Mouse (Mus musculus) stomach, embryonic 15.5 days (tissue): ENCODE data around the gene Clock. TPM values are rescaled to one million over a fixed set of nuclear protein-coding genes. Genes with fewer than 3 reads are reported as not detected.

Experiments used
- ATAC-seq: fragments of 200-750 bp; cut with Nextera tagmentation; 2 replicates; pipeline ENCODE4 v1.8.0; 2017; ENCODE audit warnings: low read depth, moderate number of reproducible peaks, moderate TSS enrichment; ENCODE audit not compliant: insufficient read depth, low FRiP score
- H3K27ac ChIP-seq: fragments of 300-500 bp; sonication (generic); 2 replicates; pipeline ENCODE4 v1.5.1; 2015; ENCODE audit warnings: mild to moderate bottlenecking, inconsistent platforms
- H3K27me3 ChIP-seq: fragments of 300-500 bp; sonication (generic); replicated peaks from 2 replicates; pipeline ENCODE4 v1.6.1; 2015; ENCODE audit warnings: inconsistent platforms
- H3K36me3 ChIP-seq: fragments of 300-500 bp; sonication (generic); 2 replicates; pipeline ENCODE4 v1.6.1; 2015; ENCODE audit warnings: inconsistent platforms
- H3K4me1 ChIP-seq: fragments of 300-500 bp; sonication (generic); 2 replicates; pipeline ENCODE4 v1.6.1; 2015; ENCODE audit warnings: inconsistent platforms
- H3K4me2 ChIP-seq: fragments of 300-500 bp; sonication (generic); 2 replicates; pipeline ENCODE4 v1.6.1; 2015; ENCODE audit warnings: mild to moderate bottlenecking, inconsistent platforms
- H3K4me3 ChIP-seq: fragments of 300-500 bp; sonication (generic); replicated peaks from 2 replicates; pipeline ENCODE4 v1.5.1; 2015; ENCODE audit warnings: inconsistent platforms
- H3K9ac ChIP-seq: fragments of 300-500 bp; sonication (generic); 2 replicates; pipeline ENCODE4 v1.6.1; 2015; ENCODE audit warnings: inconsistent platforms
- H3K9me3 ChIP-seq: fragments of 300-500 bp; sonication (generic); 2 replicates; pipeline ENCODE4 v1.6.1; 2016; ENCODE audit warnings: inconsistent platforms
- WGBS: fragments of 180-500 bp; shearing (Covaris S2); methylation state at CpG from one replicate; pipeline ENCODE4 v1.1.7; 2015; 5-methylcytosine and 5-hydroxymethylcytosine counted together
- polyA plus RNA-seq: library from polyadenylated mRNA; unstranded; fragments of >200 nt; fragmentation: Nextera tagmentation; extraction: Ambion mirVana; gene quantifications from 2 replicates; pipeline ENCODE4 v1.2.1, GENCODE M21; 2015

The Clock gene
- polyA plus RNA-seq, 1 experiment from 2014 or later: 13.7 TPM

DNA sequence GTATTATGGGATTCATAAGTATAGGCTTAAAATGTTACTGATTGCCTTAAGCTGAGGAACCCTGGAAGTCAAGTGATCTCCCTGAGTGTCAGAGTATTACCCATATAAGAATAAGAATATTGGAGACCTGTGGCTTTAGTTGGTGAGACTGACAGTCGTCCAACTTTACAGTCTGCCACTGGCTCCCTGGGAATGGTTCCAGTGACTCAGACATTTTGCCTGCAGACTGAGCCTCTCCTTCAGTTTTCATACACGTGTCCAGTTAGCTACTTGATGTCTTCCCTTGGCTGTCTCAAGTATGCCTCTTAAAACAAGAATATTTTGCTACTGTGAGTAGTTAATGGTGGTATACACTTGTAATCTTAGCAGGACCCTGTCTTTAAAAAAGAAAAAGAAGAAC lies 3.6 kb upstream of the Clock start:
- ATAC-seq: no peak
- Histone ChIP-seq H3K4me3 (no peak overlapping the region), H3K27me3 (no peaks in the 10 kb centered on the region), H3K4me2 (no peak overlapping the region), H3K27ac (no peak overlapping the region), H3K9ac (no peak overlapping the region), H3K9me3 (no peaks in the 10 kb centered on the region), H3K36me3 (no peaks in the 10 kb centered on the region), H3K4me1 (peaks cover 3% of the 10 kb centered on the region; the same call in 1 of the 2 replicates)
- WGBS: 64% methylated on average over 2 of the region's 2 CpGs

DNA sequence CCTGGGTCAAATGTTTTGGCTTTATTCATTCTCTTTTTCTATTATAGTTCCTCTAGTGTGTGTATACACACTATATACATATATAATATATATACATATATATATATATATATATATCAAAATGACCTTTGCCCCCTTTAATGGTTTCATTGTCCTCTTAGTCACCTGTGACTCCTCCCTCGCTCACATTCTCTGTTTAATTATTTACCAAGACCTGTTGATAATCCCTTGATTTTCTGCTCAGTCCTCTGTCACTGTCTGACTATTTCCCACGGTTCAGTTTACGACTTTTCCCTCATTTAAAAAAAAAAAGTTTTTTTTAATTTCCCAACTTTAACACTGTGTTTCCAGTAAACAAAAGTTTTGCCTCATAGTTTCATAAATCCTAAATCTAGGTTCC lies 1.7 kb upstream of the Clock start:
- no peak for ATAC-seq
- Histone ChIP-seq H3K27me3 (no peaks in the 10 kb centered on the region), H3K4me2 (no peak overlapping the region), H3K27ac (peak overlapping the region; percentile 52; the same call in 1 of the 2 replicates), H3K9me3 (no peaks in the 10 kb centered on the region), H3K4me1 (peaks cover 3% of the 10 kb centered on the region; the same call in 1 of the 2 replicates), H3K4me3 (no peak overlapping the region), H3K36me3 (no peaks in the 10 kb centered on the region), H3K9ac (no peak overlapping the region)
- 53% methylated on average over 3 of the region's 3 CpGs for WGBS

DNA sequence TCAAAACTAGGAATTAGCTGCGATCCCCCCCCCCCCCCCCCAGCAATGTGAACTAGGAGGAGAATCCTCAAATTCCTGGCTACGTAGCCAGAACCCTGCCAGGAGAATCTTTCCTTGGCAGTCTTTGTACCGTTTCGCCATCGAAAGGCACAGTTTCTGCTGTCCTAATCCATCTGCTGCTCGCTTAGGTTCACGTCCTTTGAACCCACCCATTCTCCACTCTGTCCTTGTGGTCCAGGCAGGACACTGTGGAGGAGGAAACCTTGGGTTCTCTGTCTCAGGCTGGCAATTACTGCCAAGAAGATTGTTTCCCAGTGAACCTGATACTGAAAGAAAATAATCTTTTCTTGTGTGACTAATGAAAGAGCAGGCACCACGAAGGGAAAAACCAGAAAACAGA lies 1.0 kb upstream of the Clock start:
- Histone ChIP-seq H3K36me3 (no peaks in the 10 kb centered on the region), H3K9ac (no peak overlapping the region), H3K9me3 (no peaks in the 10 kb centered on the region), H3K27ac (peak overlapping the region; percentile 52; the same call in 1 of the 2 replicates), H3K4me3 (peak overlapping the region; percentile 98; the same call in 1 of the 2 replicates), H3K4me2 (peak overlapping the region; percentile 87), H3K4me1 (peaks cover 3% of the 10 kb centered on the region; the same call in 1 of the 2 replicates), H3K27me3 (no peaks in the 10 kb centered on the region)
- no peak for ATAC-seq
- 6% methylated on average over 7 of the region's 8 CpGs for WGBS

DNA sequence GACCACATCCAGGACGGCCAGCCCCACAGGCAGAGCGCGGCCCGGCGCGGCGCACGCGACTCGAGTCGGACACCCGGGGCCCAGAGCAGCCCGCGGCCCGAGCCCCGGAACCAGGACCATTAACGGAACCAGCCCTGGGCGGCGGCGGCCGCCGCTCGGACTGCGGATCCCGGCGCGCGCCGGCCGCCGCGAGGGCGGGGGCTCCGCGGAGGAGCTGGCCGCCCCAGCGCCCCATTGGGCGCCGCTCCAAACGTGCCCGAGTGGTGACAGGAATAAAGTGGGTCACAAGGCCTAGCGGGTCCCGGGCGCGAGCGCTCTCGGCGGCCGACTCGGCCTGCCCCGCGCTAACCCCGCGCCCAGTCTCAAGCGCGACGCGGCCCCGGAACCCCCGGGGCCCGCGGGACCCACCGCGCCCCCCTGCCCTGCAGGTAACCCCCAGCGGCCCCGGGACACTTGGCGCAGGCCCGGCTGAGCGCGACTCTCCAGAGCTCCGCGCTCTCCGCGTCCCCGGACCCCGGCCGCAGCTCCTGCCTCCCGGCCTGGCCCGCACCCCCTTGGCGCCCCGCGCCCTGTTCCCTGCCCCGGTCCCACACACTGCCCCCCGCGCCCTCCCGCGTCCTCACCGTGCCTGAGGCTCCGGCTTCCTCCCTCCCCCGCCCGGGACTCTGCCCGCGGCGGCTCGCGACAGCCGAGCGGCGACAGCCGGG lies 694 bp downstream of the Clock start:
- H3K4me3 ChIP-seq: peak overlapping the region; percentile 98
- H3K4me2 ChIP-seq: peak overlapping the region; percentile 87
- peak overlapping the region; percentile 97 for H3K27ac ChIP-seq
- H3K36me3 ChIP-seq: no peaks in the 10 kb centered on the region
- H3K9ac ChIP-seq: peak overlapping the region; percentile 89
- H3K4me1 ChIP-seq: peaks cover 3% of the 10 kb centered on the region; the same call in 1 of the 2 replicates
- peak; percentile 75 for ATAC-seq
- WGBS: under 1% methylated on average over 99 of the region's 100 CpGs
- H3K9me3 ChIP-seq: no peaks in the 10 kb centered on the region
- H3K27me3 ChIP-seq: no peaks in the 10 kb centered on the region

DNA sequence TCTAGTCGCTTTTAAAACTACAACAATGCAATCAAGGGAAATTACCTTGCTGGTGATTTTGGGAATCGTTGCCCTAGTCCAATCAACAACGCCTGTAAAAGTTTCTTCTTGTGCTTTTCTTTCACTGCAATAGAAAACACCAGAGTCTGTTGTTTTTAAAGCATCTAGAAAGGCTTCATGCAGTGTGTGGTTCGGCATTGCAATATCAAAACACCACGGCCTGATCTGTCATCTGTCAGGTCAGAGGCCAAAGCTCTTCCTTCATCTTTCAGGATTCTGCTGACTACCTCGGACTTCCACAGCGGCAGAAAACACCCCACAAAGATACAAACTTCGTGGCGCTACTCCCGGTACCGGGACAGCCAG lies 1.2 kb downstream of the Clock start:
- WGBS: 5% methylated on average over 11 of the region's 11 CpGs

DNA sequence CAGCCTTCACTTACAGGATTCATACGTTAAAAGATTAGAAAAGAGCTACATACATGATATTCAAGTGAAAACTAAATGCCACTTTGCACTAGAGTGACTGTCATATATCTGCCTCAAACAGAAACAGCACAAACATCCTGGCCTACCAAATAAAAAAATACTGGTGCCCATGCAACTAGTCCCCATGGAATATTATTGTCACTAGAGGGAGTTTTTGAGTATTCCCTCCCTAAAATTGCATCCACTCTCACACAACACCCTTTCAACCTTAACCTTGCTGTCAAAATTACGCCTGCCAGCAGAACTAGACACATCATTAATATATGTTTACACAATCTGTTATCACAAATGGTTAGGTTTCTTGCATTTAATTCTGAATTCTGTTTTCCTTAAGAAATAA lies 2.6 kb downstream of the Clock start:
- 78% methylated on average over 2 of the region's 2 CpGs for WGBS
- Histone ChIP-seq H3K36me3 (no peaks in the 10 kb centered on the region), H3K9ac (no peak overlapping the region), H3K4me3 (no peak overlapping the region), H3K27me3 (no peaks in the 10 kb centered on the region), H3K4me1 (peaks cover 3% of the 10 kb centered on the region; the same call in 1 of the 2 replicates), H3K27ac (no peak overlapping the region), H3K9me3 (no peaks in the 10 kb centered on the region), H3K4me2 (no peak overlapping the region)
- ATAC-seq: no peak

More for the DNA sequence above, 1.2 kb downstream of the Clock start:
- no peak for ATAC-seq
- peak overlapping the region; percentile 89 for H3K9ac ChIP-seq
- H3K9me3 ChIP-seq: no peaks in the 10 kb centered on the region
- H3K27ac ChIP-seq: peak overlapping the region; percentile 97
- H3K4me1 ChIP-seq: peaks cover 3% of the 10 kb centered on the region; the same call in 1 of the 2 replicates
- H3K4me2 ChIP-seq: peak overlapping the region; percentile 87
- peak overlapping the region; percentile 98 for H3K4me3 ChIP-seq
- no peaks in the 10 kb centered on the region for H3K27me3 ChIP-seq
- H3K36me3 ChIP-seq: no peaks in the 10 kb centered on the region

DNA sequence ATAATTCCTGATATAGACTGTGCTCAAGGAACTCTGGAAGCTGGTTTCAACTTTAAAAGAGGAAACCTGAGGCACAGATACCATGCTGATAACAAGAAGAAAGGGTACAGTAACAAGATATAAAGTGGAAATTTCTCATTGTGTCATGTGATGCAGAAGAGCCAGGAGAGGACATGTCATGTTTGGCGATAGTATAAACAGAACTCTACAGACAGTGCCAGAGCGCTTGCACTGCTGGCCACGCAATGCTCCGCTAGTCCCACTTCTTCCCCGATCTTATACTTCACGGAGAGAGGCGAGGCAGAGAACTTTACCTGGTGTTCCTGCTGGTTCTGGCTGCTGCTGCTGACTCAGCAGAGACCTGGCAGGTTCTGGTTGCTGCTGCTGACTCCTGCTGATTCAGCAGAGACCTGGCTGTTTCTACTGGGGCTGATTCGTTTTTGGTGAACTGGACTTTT lies 15.3 kb downstream of the Clock start:
- WGBS: 78% methylated on average over 8 of the region's 8 CpGs
- Histone ChIP-seq H3K27me3 (no peaks in the 10 kb centered on the region), H3K9me3 (no peaks in the 10 kb centered on the region), H3K4me3 (no peak overlapping the region), H3K4me1 (no peaks in the 10 kb centered on the region), H3K9ac (no peak overlapping the region), H3K4me2 (no peak overlapping the region), H3K36me3 (no peaks in the 10 kb centered on the region), H3K27ac (no peak overlapping the region)
- no peak for ATAC-seq

DNA sequence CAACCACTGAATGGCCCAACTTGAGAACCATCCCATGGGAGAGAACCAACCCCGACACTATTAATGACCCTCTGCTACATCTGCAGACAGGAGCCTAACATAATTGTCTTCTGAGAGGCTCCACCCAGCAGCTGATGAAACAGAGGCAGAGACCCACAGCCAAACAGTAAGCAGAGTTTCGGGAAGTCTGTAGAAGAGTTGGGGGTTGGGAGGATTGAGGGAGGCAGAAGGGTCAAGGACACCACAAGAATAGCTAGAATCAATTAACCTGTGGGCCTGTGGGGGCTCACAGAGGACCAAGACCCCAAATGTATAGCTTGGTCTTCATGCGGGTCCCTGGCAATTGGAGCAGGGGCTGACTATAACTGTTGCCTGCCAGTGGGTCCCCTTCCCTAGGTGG lies 16.3 kb downstream of the Clock start:
- no peak overlapping the region for H3K4me2 ChIP-seq
- no peaks in the 10 kb centered on the region for H3K9me3 ChIP-seq
- no peak overlapping the region for H3K27ac ChIP-seq
- H3K36me3 ChIP-seq: no peaks in the 10 kb centered on the region
- H3K27me3 ChIP-seq: no peaks in the 10 kb centered on the region
- H3K4me1 ChIP-seq: no peaks in the 10 kb centered on the region
- WGBS: 87% methylated on average over 3 of the region's 3 CpGs
- H3K4me3 ChIP-seq: no peak overlapping the region
- H3K9ac ChIP-seq: no peak overlapping the region
- no peak for ATAC-seq

DNA sequence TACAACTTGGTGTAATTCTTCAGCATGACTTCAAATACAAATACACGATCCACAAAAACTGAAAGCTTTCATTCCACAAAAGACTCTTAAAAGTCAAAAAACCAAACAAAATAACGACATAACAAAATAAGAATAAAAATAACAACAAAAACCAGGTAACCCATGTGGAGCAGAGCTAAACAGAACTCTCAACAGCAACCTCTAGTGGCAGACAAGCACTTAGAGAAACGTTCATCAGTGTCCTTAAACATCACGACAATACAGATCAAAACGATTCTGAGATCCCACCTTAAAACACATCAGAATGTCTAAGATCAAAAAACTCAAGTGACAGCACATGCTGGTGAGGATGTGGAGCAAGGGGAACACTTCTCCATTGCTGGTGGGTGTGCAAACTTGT lies 17.5 kb downstream of the Clock start:
- H3K27me3 ChIP-seq: no peaks in the 10 kb centered on the region
- no peaks in the 10 kb centered on the region for H3K36me3 ChIP-seq
- H3K9me3 ChIP-seq: no peaks in the 10 kb centered on the region
- WGBS: 75% methylated on average over 5 of the region's 5 CpGs
- H3K4me1 ChIP-seq: no peaks in the 10 kb centered on the region
- H3K27ac ChIP-seq: no peak overlapping the region
- ATAC-seq: no peak
- no peak overlapping the region for H3K4me3 ChIP-seq
- no peak overlapping the region for H3K4me2 ChIP-seq
- H3K9ac ChIP-seq: no peak overlapping the region

DNA sequence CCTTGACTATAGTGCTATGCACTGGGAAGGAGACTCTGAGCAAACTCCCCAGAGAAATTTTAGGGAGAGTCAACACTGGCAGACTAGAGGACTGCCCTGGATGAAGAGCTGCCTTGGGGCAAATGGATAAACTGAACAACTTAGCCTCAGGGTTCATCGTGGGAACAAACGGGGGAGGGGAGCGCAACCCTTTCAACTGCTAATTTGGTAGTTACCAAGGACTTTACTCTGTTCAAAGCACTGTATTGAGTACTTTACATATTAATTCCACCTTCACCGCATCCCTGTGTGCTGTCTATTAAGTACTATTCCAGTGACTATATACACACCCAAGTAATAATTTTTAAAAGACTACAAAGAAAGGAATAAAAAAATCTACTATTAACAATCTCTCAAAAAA lies 18.9 kb downstream of the Clock start:
- H3K27me3 ChIP-seq: no peaks in the 10 kb centered on the region
- no peak for ATAC-seq
- WGBS: 74% methylated on average over 4 of the region's 4 CpGs
- H3K4me3 ChIP-seq: no peak overlapping the region
- H3K4me2 ChIP-seq: no peak overlapping the region
- H3K9ac ChIP-seq: no peak overlapping the region
- H3K27ac ChIP-seq: no peak overlapping the region
- H3K9me3 ChIP-seq: no peaks in the 10 kb centered on the region
- H3K4me1 ChIP-seq: no peaks in the 10 kb centered on the region
- H3K36me3 ChIP-seq: no peaks in the 10 kb centered on the region

DNA sequence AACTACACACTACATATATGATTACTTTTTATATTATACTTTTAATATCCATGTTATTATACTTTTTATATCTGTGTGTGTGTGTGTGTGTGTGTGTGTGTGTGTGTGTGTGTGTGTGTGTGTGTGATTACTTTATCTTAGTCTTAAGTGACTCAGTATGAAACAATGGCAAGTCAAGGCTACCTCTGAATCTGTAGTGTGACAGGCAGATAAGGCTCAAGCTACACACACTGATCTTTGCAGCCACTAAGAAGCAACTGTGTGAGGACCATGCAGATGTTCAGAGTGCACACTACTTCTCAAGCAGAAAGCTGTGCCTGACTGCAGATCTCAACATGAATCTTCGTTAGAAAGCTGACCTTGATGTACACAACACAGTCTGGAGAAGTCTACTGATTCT lies 20.7 kb downstream of the Clock start:
- WGBS: 74% methylated on average over 1 of the region's 1 CpGs
- no peaks in the 10 kb centered on the region for H3K4me1 ChIP-seq
- no peak overlapping the region for H3K4me2 ChIP-seq
- H3K36me3 ChIP-seq: no peaks in the 10 kb centered on the region
- H3K9me3 ChIP-seq: no peaks in the 10 kb centered on the region
- H3K9ac ChIP-seq: no peak overlapping the region
- no peak overlapping the region for H3K4me3 ChIP-seq
- no peak for ATAC-seq
- no peak overlapping the region for H3K27ac ChIP-seq
- H3K27me3 ChIP-seq: no peaks in the 10 kb centered on the region

DNA sequence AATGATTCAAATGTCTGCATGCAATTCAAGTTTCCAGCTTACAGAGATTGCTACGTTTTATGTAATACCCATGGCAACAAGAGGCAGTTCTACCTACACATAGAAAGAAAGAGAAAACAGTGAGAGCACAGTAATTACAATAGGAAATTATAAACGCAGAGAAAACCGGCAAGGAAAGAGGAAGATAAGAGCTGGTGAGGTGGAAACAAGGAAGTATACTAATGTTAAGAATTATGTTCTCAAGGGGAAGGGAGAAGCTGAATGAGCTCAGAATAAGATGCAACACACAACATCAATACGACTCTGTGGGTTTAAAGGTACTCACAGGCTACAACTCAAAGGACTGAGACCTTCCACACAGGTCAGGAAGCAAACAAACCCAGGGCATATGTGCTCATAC lies 29.6 kb downstream of the Clock start:
- Histone ChIP-seq H3K36me3 (no peaks in the 10 kb centered on the region; the same call in 1 of the 2 replicates), H3K27ac (no peak overlapping the region), H3K9me3 (no peaks in the 10 kb centered on the region), H3K4me1 (no peaks in the 10 kb centered on the region), H3K27me3 (no peaks in the 10 kb centered on the region), H3K4me2 (no peak overlapping the region), H3K9ac (no peak overlapping the region), H3K4me3 (no peak overlapping the region)
- no peak for ATAC-seq
- 61% methylated on average over 4 of the region's 4 CpGs for WGBS
